Mouse (Mus musculus) lung, embryonic 14.5 days (tissue): ENCODE measurements around the gene Mob3c. TPM values are rescaled to one million over a fixed set of nuclear protein-coding genes. Genes with fewer than 3 reads are reported as not detected.

Experiments
- ATAC-seq: fragments of 200-750 bp; cut with Nextera tagmentation; 2 replicates; pipeline ENCODE4 v1.8.0; 2017; ENCODE audit warnings: mild to moderate bottlenecking, moderate TSS enrichment, moderate library complexity; ENCODE audit not compliant: insufficient read depth
- DNase-seq: peaks from one replicate; pipeline ENCODE4 v3.0.0-alpha.2; 2015
- H3K27ac ChIP-seq: fragments of 300-500 bp; sonication (generic); 2 replicates; pipeline ENCODE4 v1.5.1; 2014; ENCODE audit warnings: low read depth, mild to moderate bottlenecking, moderate library complexity
- H3K27me3 ChIP-seq: fragments of 300-500 bp; sonication (generic); 2 replicates; pipeline ENCODE4 v1.6.1; 2014; ENCODE audit warnings: low read length, control low read depth; ENCODE audit not compliant: insufficient read depth
- H3K36me3 ChIP-seq: fragments of 300-500 bp; sonication (generic); 2 replicates; pipeline ENCODE4 v1.6.1; 2014; ENCODE audit warnings: control low read depth; ENCODE audit not compliant: insufficient read depth
- H3K4me1 ChIP-seq: fragments of 300-500 bp; sonication (generic); 2 replicates; pipeline ENCODE4 v1.6.1; 2014; ENCODE audit warnings: antibody characterized with exemption, control low read depth; ENCODE audit not compliant: insufficient read depth
- H3K4me2 ChIP-seq: fragments of 300-500 bp; sonication (generic); 2 replicates; pipeline ENCODE4 v1.6.1; 2014; ENCODE audit warnings: mild to moderate bottlenecking
- H3K4me3 ChIP-seq: fragments of 300-500 bp; sonication (generic); 2 replicates; pipeline ENCODE4 v1.5.1; 2014; ENCODE audit warnings: low read depth, low read length
- H3K9ac ChIP-seq: fragments of 300-500 bp; sonication (generic); 2 replicates; pipeline ENCODE4 v1.6.1; 2014
- H3K9me3 ChIP-seq: fragments of 300-500 bp; sonication (generic); 2 replicates; pipeline ENCODE4 v1.6.1; 2016; ENCODE audit warnings: low read depth, low read length, control low read depth
- CTCF ChIP-seq: IDR thresholded peaks from 2 replicates; pipeline ENCODE4 v1.5.1; 2016; ENCODE audit warnings: antibody characterized with exemption, low read depth
- WGBS: fragments of 180-500 bp; shearing (Covaris S2); extraction: QIAGEN DNeasy Blood & Tissue Kit; methylation state at CpG from one replicate; pipeline ENCODE4 v1.1.7; 2014; 5-methylcytosine and 5-hydroxymethylcytosine counted together
- polyA plus RNA-seq: library from polyadenylated mRNA; unstranded; fragments of >200 nt; fragmentation: Nextera tagmentation; extraction: Ambion mirVana; gene quantifications from 2 replicates; pipeline ENCODE4 v1.2.1, GENCODE M21; 2014

Mob3c gene
- polyA plus RNA-seq, 1 experiment from 2014 or later, result 9.6 TPM

DNA sequence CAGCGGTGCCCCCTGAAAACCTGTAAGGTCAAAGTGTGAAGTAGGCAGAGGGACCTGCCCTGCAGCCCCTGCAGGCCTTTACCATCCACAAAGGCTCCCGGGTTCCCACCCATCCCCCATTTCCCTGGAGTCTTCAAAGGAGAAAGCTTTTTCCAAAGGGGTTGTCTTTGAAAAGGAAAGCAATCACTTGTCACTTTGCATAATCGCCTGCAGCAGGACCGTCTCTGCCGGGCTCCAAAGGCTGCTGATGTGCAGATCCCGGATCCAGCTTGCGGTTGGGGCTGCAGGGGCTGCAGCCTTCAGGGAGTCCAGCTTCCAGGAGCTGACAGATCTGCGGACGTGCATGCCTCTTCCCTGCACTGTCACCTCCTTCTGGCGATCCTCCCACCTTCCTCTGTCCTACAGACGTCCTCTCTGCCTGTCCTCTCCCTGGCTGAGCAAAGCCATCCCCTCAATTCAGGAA lies 50.4 kb downstream of the Mob3c start:
- Histone ChIP-seq H3K4me2 (peak overlapping the region; percentile 34; the same call in 1 of the 2 replicates), H3K27me3 (no peaks in the 10 kb centered on the region), H3K9ac (no peak overlapping the region; the same call in 1 of the 2 replicates), H3K9me3 (no peaks in the 10 kb centered on the region), H3K36me3 (peaks cover 3% of the 10 kb centered on the region; the same call in 1 of the 2 replicates), H3K27ac (no peak overlapping the region), H3K4me3 (no peak overlapping the region), H3K4me1 (no peaks in the 10 kb centered on the region)
- peak; percentile 56 for DNase-seq
- TF ChIP-seq CTCF, result no peak
- ATAC-seq, result peak; percentile 77; the same call in 1 of the 2 replicates
- WGBS, result 4% methylated on average over 11 of the region's 11 CpGs

DNA sequence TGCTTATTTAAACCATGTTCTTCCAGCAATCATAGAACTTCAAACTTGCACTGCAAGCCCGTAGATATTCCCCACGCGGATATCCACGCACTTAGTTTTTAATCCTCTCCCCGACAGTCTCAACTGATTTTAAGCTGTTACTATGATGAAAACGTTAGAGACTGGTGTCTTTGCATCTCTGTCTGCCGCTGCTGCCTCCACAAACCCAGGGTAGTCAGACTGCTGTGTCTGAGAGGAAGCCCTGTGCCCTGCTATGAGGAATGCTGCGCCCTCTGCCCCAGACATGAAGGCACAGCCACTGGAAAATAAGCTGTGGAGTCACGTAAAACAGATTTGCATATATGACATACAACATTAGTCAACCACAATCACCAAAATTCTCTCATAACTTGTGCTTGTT lies 50.9 kb downstream of the Mob3c start:
- 33% methylated on average over 9 of the region's 9 CpGs for WGBS
- ATAC-seq (no peak), DNase-seq (peak; percentile 9)
- Histone ChIP-seq H3K36me3 (no peaks in the 10 kb centered on the region), H3K9ac (no peak overlapping the region), H3K4me3 (no peak overlapping the region), H3K27ac (no peak overlapping the region), H3K4me2 (peak overlapping the region; percentile 34; the same call in 1 of the 2 replicates), H3K9me3 (no peaks in the 10 kb centered on the region), H3K4me1 (no peaks in the 10 kb centered on the region), H3K27me3 (no peaks in the 10 kb centered on the region)
- TF ChIP-seq CTCF, result no peak

DNA sequence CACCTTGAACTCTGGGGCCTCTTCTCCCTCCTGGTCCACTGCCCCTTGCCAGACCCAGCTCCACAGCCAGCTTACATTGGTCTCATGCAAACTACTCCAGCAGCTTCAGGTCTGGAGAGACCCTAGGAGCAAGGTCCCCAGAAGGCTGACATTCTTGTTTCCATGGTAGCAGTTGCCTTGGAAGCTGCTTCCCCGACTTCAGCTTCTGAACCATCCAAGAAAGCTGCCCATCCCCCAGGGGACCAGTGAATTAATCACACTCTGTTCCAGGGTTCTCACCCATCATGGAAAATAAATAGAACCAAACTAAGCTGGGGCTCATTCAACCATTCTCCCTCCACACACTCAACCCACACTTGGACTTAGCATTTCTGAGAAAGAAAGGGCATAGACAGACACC lies 53.3 kb downstream of the Mob3c start:
- Histone ChIP-seq H3K4me1 (no peaks in the 10 kb centered on the region), H3K9ac (no peak overlapping the region), H3K27ac (no peak overlapping the region), H3K4me2 (no peak overlapping the region), H3K27me3 (no peaks in the 10 kb centered on the region), H3K36me3 (no peaks in the 10 kb centered on the region), H3K4me3 (no peak overlapping the region), H3K9me3 (no peaks in the 10 kb centered on the region)
- TF ChIP-seq CTCF, result no peak
- DNase-seq, result no peak
- WGBS, result 8% methylated on average over 1 of the region's 1 CpGs
- no peak for ATAC-seq

DNA sequence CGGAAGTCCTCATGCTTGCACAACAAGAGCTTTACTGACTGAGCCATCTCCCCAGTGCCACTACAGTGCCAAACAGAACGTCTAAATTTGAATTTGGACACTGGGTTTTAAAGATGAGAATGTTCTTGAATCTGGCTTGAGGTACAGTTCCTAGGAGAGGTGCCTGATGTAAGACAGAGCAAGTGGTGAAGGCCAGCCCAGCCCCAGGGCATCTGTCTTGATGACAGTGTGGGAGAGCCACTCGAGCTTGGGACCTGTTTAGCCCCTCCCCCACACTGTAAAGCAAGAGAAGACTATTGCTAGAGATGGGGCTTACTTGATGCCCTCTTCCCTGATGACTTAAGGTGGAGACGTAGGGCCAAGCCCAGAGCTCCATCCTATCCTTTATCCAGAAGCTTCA lies 54.3 kb downstream of the Mob3c start:
- Histone ChIP-seq H3K27me3 (no peaks in the 10 kb centered on the region), H3K4me1 (no peaks in the 10 kb centered on the region), H3K9ac (no peak overlapping the region), H3K4me2 (no peak overlapping the region), H3K4me3 (no peak overlapping the region), H3K27ac (no peak overlapping the region), H3K36me3 (no peaks in the 10 kb centered on the region), H3K9me3 (no peaks in the 10 kb centered on the region)
- no peak for ATAC-seq
- WGBS, result 52% methylated on average over 4 of the region's 4 CpGs
- DNase-seq, result no peak
- no peak for TF ChIP-seq CTCF

DNA sequence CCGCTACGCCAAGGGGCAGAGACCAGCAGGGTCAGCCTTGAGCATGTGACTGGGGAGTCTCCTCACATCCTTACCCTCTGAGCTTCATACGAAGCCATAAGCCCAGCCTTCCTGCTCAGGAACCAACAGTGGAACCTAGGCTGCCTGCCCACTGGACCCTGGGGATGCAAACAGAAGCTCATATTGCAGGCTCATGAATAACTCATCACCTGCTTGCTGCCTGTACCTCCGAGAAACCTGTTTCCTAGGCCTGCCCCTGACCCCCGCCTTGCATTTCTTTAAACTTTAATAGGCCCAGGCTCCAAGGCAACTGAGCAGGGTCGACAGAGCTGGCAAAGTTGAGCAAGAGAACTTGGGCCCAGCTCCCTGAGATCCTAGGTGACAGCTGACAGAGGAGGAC lies 56.1 kb downstream of the Mob3c start, which contains the start of gene Kncn:
TSS of gene Kncn (plus strand) at position 379 of the 400 bp plus-strand sequence.
- H3K27ac ChIP-seq, result no peak within 1 kb of the TSS
- H3K36me3 ChIP-seq, result no peaks in the 10 kb centered on the region
- DNase-seq (no peak), ATAC-seq (no peak)
- H3K9me3 ChIP-seq, result no peaks in the 10 kb centered on the region
- H3K4me3 ChIP-seq, result no peak within 1 kb of the TSS
- WGBS, result 69% methylated on average over 6 of the region's 6 CpGs
- no peaks in the 10 kb centered on the region for H3K4me1 ChIP-seq
- TF ChIP-seq CTCF, result no peak
- no peak within 1 kb of the TSS for H3K4me2 ChIP-seq
- no peaks in the 10 kb centered on the region for H3K27me3 ChIP-seq
- no peak within 1 kb of the TSS for H3K9ac ChIP-seq

Other genes starting within 250 kb of the Mob3c start
- not detected in 2 replicates for gene Cyp4a32, start 227.1 kb upstream of the Mob3c start, polyA plus RNA-seq
- 7.6 and 10.9 TPM in 2 replicates for gene Cyp4b1, start 180.4 kb upstream of the Mob3c start, polyA plus RNA-seq
- gene Efcab14, start 90.3 kb upstream of the Mob3c start, polyA plus RNA-seq, result 48.8 and 53.7 TPM in 2 replicates
- gene Tex38, start 47.1 kb upstream of the Mob3c start, polyA plus RNA-seq, result not detected in 2 replicates
- 55.6 and 61.4 TPM in 2 replicates for gene Atpaf1, start 43.3 kb upstream of the Mob3c start, polyA plus RNA-seq
- 19.4 and 19.8 TPM in 2 replicates for gene Mknk1, start 11.1 kb downstream of the Mob3c start, polyA plus RNA-seq
- not detected in 2 replicates for gene Kncn, start 56.3 kb downstream of the Mob3c start, polyA plus RNA-seq
- not detected in 2 replicates for gene 6430628N08Rik, start 62.6 kb downstream of the Mob3c start, polyA plus RNA-seq
- gene Dmbx1, start 111.8 kb downstream of the Mob3c start, polyA plus RNA-seq, result not detected in 2 replicates
- gene Faah, start 189.8 kb downstream of the Mob3c start, polyA plus RNA-seq, result 6.3 and 8.0 TPM in 2 replicates
- gene Nsun4, start 225.8 kb downstream of the Mob3c start, polyA plus RNA-seq, result 21.9 and 24.5 TPM in 2 replicates
- gene Uqcrh, start 247.0 kb downstream of the Mob3c start, polyA plus RNA-seq, result 466 and 476 TPM in 2 replicates
- 77.2 and 82.6 TPM in 2 replicates for gene Lrrc41, start 247.2 kb downstream of the Mob3c start, polyA plus RNA-seq